Mouse (Mus musculus) bone marrow, adult 2 months (tissue): Measurements from ENCODE around the gene Arhgef17.

Source experiments
- CTCF ChIP-seq: fragments of 200-500 bp; IDR thresholded peaks from 2 replicates; pipeline ENCODE4 v1.5.1; 2011; ENCODE audit warnings: low read length, control low read depth; ENCODE audit not compliant: control insufficient read depth, insufficient read depth
- POLR2A ChIP-seq: fragments of 200-500 bp; IDR thresholded peaks from 2 replicates; pipeline ENCODE4 v1.6.1; 2011; ENCODE audit warnings: low read depth, mild to moderate bottlenecking, control low read depth, low read length, borderline replicate concordance; ENCODE audit not compliant: control insufficient read depth

GRCm38 (mm10) chr7:100881950-100882349, 50.0 kb downstream of the Arhgef17 start:
- TF ChIP-seq POLR2A, result no peak
- TF ChIP-seq CTCF, result no peak
